Mouse (Mus musculus): Measurements from ENCODE around the gene Cript.

Gene Cript

DNA sequence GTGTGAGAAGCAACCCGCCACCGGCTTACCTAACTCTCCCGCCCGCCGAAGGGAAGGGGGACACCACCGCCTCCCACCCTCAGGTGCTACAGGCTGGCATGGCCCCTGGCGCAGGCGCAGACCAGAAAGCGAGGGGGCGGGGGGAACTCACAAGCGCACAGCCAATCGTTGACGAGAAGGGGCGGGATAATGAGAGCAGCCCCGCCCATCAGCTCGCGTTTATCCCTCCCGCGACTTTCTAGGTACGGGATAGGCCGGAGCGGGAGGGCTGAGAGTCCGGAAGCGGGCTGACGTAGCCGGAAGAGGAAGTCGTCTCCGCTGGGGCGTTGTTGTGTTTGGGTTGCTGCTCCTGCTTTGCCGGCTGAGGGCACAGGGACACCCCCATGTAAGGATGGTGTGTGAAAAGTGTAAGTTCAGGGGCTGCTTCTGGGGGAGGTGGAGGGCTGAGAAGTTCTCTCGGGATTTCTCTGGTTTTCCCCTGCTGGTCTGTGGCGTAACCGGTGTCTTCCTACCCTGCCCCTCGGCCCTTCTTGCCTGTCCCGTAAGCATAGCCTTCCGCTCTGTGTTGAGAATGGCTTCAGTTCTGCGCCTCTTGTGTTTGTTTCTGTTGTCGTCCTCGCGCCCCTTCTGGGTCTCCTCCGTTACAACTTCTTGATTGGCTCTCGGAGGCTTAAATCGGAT lies at the start of gene Cript, which contains the start of gene Pigf:
TSS of gene Cript (plus strand) at position 282 of the 681 bp plus-strand sequence.
TSS of gene Pigf (minus strand) at position 138 of the 681 bp plus-strand sequence.
- peak; percentile 99 for DNase-seq

DNA sequence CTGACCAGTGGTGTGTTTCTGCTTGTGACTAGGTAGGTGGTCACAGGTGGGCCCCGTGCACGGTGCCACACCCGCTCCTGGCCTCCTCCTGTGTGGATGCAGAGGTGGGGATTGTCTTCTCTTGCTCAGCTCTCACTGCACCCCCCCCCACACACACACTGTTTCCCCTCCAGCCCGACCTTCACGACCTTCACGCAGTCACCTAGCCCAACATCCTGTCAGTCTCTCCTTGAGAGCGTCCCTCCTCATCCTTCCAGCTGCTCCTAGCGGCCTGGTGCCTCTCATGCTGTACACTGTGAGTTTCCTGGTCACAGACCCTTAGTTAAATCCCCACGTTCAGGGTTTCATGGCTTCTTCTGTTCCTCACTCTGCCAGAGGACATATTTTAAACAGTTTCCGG lies 49.0 kb upstream of the Cript start:
- DNase-seq: no peak

DNA sequence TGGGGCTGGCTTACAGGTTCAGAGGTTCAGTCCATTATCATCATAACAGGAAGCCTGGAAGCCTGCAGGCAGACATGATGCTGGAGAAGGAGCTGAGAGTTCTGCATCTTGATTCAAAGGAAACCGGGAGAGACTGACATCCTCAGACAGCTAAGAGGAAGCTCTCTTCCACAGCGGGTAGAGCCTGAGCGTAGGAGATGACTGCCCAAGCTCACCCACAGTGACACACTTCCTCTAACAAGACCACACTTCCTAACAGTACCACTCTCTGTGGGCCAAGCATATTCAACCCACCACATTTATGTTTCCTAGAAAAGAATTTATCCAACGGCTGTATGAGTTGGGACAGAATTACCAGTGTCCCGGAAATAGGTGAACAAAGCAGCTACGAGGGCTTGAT lies 46.9 kb upstream of the Cript start:
- no peak for DNase-seq

DNA sequence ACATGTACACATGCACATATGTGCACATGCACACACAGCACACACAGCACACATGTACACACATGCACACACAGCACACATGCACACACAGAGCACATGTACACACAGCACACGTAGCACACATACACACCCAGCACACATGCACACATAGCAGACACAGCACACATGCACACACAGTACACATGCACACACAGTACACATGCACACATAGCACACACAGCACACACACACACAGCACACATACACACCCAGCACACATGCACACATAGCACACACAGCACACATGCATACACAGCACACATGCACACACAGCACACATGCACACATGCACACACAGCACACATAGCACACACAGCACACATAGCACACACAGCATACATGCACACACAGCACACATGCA lies 44.1 kb upstream of the Cript start:
- no peak for DNase-seq

DNA sequence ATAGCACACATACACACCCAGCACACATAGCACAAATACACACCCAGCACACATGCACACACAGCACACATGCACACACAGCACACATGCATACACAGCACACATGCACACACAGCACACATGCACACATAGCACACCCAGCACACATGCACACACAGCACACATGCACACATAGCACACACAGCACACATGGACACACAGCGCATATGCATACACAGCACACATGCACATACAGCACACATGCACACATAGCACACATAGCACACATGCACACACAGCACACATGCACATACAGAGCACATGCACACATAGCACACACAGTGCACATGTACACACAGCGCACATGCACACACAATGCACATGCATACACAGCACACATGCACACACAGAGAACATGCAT lies 43.6 kb upstream of the Cript start:
- no peak for DNase-seq

DNA sequence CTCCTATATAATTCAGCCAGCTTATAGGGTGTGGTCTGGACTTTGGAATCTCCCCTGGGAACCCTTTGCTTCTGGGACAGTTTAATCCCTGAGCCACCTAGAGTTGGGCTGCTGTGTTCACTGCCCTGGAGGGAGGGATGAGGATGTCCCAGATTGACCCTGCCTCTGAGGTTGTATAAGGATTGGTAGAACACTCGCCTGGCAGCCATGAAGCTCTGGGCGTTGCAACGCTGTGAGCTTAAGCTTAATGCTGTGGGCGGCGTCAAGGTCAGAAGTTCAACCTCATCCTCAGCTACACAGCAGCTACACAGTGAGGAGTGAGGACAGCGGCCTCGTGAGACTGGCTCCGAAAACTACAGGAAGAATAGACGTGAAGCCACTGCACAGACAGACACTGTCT lies 42.9 kb upstream of the Cript start:
- no peak for DNase-seq

DNA sequence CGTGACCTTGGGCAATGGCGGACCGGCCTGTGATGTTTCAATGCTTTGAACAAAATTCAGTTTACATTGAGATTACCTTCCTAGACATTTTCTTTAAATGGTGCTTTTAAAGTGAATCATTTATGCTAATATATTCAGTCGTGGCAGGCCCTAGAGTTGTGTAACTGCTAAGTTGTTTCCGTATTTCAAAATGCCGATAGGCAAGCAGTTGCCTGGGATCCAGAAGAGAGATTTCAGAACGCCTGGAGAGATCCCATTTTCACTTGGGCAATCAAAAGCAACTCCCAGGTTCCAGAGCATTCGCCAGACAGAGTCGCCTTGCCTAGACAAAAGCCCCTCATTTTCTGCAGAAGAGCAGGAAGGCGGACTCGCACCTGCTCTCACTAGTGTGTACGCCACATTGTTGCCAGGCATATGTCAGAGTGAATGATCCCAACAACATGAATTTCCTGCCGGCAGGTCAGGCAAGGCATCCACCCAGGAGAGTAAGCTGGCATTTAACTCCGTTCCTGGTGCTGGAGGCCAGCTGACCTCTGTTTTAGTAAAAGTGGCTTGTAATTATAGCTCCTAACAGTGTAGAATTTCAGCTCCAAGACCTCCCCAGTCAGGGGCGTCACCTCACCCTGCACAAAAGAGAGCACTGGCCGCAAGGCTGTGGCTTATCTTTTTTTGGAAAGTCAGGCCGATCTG lies 38.8 kb upstream of the Cript start:
- DNase-seq: no peak

DNA sequence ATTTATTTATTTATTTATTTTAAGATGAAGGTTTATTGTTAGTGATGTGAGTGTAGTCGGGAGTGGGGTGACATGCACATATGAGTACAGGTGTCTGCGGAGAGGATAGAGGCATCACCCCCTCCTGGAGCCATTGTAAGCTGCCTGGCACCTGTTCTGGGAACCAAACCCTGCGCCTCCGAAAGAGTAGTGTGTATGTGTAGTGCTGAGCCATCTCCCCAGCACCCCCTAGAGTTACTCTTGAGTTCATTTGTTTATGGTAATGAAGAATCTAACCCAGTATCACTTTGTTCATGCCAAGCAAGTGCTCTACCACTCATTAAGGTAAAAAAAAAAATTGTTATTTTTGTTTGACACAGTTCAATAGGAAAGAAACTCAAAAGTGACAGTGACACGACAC lies 37.2 kb upstream of the Cript start:
- DNase-seq: peak; percentile 59

DNA sequence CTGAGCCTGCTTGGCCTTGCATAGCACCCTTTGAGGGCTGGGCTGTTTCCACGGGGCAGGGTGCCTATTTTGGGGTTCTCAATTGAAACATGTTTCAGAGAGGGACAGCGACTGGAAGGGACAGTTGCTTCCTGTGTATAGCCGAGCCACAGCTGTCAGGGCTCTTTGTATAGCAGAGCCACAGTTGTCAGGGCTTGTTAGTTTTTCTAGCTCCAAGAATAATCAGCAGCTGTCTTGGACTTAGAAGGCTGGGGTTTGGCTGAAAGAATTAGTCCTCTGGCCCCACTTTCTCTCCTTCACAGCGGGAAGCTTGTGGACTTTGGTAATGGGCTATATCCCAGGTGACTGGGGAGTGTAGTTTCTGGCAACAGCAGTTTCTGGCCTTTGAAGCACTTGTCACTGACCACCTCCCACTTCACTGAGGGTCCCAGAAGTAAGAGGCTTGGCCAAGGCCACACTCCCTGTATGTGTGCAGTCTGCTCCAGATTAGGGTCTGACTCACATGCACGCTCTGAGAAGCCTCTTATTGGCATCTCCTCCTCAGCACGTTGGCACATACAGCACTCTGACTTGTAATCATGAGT lies 36.7 kb upstream of the Cript start:
- DNase-seq: peak; percentile 50

DNA sequence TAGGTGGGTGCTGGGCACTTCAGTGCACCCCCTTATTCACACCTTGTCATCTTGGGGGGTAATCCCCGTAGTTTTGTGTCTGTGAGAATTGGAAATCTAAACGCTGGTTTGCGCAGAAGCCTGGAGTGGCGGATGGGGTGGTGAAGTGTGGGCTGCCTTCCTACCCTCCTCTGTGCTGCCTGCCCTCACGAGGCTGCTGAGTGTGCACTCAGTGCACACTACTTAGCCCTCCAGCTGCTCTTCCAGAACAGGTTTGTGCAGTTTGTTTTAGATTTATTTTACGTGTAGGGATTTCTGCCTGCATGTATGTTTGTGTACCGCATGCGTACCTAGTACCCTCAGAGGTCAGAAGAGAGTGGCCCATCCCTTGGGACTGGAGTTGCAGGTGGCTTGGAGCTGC lies 34.0 kb upstream of the Cript start:
- no peak for DNase-seq

DNA sequence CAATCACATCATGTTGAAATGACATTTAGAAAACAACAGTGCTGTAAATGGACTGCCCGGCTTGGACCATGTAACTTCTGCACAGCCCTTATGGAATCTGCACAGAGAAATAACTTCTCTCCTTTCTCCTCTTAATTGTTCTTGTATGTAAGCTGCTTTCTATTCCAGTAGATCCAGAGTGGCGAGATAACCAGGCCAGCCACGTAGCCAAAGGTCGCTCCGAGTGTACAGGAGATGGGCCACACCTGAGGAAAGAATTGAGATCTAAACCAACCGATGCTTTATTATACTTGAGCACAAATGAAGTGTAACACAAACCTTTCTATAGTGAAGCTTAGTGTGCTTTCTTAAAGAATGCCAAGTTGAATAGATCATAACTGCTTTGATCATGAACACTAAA lies 28.0 kb upstream of the Cript start:
- DNase-seq: no peak

DNA sequence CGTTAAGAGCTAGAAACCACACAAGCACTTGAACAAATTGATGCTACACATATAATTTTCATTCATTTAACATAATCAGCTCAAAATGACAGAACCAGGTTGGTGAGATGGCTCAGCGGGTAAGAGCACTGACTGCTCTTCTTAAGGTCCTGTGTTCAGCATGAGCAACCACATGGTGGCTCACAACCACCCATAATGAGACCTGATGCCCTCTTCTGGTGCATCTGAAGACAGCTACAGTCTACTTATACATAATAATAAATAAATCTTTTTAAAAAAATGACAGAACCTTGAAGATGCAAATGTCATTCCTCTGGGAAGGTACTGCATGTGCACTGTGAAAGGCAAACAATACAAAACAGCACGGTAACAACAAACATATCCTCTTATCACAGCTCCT lies 16.4 kb upstream of the Cript start:
- no peak for DNase-seq

DNA sequence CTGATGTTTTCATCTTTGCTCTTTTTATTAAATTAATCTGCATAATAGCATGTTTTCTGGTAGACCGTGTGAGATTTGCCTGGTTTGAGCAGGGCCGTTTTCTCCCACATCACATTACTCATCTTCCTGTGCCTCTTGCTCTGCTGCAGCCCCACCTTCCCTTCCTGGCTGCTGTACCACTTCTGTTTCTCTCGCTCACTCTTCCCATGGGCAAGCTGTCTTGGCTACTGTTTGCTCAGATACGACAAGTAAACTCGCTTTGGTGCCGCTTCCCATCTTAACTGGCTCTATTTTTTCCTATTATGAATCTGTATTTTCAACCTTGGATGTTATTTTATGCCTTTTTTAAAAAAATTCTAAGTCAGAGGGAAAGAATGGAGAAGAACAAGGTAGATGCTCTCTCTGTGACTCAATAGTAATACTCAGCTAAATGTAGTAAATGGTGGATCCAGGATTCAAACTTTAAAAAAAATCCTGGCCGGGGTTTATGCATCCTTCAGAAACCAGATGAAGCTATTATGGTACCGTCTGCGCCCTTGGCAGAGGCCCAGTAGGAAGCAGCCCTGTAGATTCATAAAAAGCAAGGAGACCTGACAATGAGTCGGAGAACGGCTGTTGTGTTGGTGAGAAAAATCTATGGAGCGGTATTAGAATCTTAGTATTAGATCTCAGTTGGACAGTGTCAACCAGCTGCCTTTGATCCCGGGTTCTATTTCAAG lies 13.9 kb upstream of the Cript start:
- no peak for DNase-seq

DNA sequence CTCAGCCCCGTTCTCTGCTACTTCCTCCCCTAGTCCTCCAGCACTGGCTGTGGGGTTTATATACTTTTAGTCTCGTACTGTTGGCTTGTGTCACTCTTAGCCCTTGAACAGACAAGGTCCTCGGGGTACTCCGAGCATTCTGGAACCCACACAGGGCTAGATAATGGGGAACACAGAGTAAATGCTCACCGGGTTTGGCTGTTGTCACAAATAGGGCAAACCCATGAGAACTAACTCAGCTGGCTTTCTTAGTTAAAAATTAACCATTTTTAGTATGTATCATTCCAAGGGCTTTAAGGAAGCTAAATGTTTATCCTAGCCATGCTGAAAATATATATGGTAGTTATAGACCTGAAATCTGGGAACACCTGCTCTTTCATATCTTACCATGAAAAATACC lies 5.7 kb upstream of the Cript start:
- DNase-seq: no peak

DNA sequence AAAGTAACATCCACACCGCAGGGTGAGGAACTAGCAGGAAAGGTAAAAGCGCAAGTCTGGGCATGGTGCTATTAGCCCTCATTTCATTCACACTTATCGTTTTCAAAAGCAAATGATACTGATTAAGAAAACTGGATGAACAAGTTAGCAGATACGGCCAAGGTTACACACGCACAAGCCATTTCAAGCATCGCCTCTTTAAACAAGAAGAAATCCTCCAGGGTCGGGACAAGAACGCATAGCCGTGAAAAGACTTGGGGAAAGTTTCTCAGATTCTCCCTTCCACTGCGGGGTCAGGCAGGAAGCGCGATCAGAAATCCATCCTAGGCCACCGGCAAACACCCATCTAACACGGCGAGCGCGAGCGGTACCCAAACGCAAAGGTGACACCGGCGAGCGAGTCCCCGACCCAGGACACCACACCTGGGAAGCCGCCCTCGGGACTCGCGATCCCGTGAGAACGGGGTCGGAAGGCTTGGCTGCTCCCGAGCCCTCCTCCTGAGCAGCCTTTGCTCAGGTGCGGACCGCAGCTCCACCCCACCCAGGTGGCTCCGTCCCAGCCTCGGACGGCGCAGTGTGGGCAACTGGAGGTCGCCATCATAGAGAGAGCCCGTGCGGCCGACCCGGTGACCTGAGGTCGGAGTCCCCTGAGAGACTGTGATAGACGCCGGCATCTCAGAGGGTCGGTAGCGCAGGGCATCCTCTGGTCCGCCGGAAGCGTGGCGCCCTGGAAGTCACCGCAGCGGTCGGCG lies 683 bp upstream of the Cript start:
- no peak for DNase-seq

DNA sequence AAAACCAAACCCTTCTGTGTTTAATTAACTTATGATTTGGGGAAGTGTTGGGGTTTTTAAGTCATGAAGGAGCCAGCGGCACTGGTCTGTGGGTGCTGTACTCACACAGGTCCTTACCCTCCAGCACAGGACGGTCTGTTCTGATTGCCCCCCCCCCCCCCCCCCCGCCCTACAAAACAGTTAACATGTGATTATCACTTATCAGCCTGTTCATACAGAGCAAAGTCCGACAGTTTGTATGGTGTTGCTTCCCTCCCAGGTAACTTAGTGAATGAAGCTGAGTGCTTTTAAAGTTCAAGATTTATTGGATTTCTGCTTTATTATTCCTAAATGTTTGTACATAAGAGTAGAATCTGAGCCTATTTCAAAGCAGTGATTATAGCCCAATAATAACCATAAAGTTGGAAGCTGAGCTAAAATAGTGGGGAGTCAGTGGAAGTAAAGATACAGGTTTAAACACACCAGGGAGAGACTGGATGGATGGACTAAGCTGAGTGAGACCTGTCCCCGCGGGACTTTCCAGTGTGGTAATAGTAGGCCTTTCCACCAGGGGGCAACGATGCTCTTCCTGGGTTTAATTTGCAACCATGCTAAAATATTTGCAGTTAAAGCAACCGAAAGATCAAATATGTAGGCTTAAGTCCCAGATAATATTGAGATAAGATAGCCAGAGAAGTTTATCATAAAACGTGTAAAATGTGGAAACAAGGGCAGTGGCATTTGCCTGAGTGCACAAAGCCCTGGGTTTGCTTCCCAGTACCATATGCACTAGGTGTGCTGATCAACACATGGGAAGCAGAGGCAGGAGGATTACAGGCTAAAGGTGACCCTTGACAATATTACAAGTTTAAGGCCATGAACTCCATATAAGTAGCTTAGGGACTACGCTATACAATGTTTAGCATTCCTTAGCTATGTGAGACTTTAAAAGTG lies 11.1 kb downstream of the Cript start:
- peak; percentile 26 for DNase-seq

DNA sequence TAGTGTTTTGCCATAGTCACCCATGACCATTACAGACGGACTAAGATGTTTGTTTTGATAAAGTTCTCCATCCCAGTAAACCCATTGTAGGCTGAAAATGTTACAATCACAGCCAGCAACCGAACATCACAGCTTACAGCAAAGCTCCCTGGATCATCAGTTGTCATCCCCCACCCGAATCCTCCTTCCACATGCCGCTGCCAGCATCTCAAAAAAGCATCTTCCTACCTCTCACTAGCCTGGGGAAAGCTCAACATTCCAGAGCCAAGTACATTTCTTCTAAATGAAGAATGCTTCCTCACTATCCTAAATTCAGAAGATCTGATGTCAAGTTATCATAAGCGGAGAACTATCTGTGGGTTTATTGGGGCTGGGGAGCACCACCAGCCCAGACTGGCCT lies 13.1 kb downstream of the Cript start:
- DNase-seq: no peak

DNA sequence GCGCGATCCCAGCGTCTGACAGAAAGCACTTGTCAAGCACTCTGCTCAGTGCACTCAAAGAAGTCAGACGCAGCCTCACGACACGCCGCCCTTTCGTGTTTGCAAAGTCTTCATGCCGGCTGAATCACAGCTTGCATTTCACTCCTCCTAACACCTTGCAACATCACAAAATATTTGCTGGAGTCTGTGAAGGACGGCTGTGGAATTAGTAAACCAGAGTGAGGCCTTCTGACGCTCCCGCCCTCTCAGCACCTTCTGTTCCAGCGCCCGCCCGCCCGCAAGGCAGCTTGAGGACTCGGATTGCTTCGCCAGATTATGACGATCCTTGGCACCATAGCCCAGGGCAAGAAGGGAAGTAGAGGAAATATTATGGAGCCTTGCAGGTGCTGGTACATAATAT lies 16.4 kb downstream of the Cript start:
- no peak for DNase-seq

DNA sequence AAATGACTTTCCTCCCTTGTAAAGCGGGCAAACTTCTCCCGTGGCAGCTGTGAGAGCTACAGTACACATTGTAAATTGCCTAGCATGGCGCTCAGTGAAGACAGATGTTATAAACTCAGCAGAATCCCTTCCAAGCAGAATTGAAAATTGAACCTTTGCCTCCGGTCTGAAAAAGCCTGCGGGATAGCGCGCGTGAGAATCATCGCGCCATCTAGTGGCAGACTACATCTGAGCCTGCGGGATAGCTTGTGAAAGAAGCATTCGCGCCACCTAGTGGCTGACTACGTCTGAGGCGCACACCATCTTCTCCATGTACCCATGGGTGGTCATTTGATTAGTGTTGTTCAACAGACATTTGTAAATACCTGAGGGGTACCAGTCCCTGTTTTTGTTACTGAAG lies 19.0 kb downstream of the Cript start:
- DNase-seq: peak; percentile 85

DNA sequence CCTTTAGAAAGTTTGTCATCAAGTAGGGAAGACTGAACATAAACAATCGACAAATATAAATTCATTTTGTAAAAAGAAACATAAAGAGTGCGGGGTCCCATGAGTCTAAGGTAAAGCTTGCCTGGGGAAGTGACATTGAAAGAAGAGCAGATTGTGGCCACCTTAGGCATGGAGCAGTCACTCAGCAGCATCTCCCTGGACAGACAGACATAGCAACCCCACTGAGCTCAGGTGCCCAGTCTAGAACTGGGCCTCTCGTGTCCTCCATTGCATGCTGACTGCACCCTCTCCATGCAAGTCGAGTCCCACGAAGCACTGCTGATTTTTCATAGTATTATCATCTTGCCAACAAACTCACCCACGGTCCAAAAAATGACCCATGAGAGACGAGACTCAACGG lies 19.4 kb downstream of the Cript start:
- no peak for DNase-seq

DNA sequence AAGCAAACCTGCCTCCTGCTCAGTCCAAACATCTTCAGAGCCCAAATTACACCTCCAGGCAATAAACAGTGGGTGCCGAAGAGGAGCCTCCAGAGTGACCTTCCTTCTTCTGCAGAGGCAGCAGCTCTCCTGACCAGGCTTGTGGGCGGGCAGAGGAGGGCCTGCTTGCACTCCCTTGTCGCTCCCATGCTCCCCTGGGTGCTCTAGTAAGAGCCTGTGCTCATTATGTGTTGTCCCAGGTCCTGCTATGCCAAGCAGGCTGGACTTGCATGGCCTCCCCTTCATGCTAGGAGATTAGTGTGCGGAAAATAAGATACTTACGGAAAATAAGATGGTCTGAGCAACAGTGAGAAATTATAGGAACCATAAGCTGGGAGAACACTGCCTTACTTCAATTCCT lies 24.3 kb downstream of the Cript start:
- DNase-seq: no peak

Data from thymus, postnatal 25 days (tissue).